Mouse (Mus musculus) C2C12 (cell line): ENCODE measurements at regions not wholly inside any gene's neighbourhood (a gene's known extent, or its start where the extent isn't known, plus 50 kb on each side); places are given as distances from the start of the nearest gene placed in this dataset.

Source experiments
- CEBPB ChIP-seq: IDR thresholded peaks from one replicate; pipeline ENCODE4 v1.6.1; 2011; ENCODE audit warnings: low read depth, mild to moderate bottlenecking, control low read depth, moderate library complexity
- CTCF ChIP-seq: IDR thresholded peaks from one replicate; pipeline ENCODE4 v1.5.1; 2011; ENCODE audit not compliant: control insufficient read depth, insufficient read depth, insufficient read length
- FOSL1 ChIP-seq: IDR thresholded peaks from one replicate; pipeline ENCODE4 v1.8.0; 2011; ENCODE audit warnings: mild to moderate bottlenecking, low read length; ENCODE audit not compliant: poor library complexity, insufficient read depth, severe bottlenecking
- MAX ChIP-seq: IDR thresholded peaks from one replicate; pipeline ENCODE4 v1.6.1; 2011; ENCODE audit warnings: mild to moderate bottlenecking, control low read depth
- MYOD1 ChIP-seq: IDR thresholded peaks from one replicate; pipeline ENCODE4 v1.6.1; 2011; ENCODE audit warnings: low read depth; ENCODE audit not compliant: control insufficient read depth, insufficient read length
- MYOG ChIP-seq: IDR thresholded peaks from one replicate; pipeline ENCODE4 v1.6.1; 2011; ENCODE audit not compliant: control insufficient read depth, insufficient read length; ENCODE audit errors: extremely low read depth
- USF1 ChIP-seq: IDR thresholded peaks from one replicate; pipeline ENCODE4 v1.6.1; 2011; ENCODE audit warnings: low read depth, mild to moderate bottlenecking, control low read depth, moderate library complexity

DNA sequence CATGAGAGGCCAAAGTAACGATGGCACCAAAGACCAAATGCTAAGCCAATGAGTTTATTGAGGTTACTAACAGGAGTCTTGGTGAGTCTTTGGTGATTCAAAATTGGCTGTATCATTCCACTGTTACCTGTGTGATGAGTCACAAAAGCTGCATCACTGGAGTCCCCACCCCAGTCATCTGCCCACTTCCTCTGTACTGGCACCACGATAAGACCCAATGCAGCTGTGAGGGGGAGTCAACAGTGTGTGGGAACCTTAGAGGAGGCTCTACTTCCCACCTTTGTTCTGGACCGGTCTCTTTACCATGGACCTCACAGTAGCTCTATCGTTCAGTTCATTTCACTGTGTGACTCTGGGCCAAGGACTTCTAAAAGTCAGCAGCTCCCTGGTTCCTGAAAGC is 657.2 kb downstream of the Tmem114 start:
- no peak for TF ChIP-seq CEBPB
- no peak for TF ChIP-seq CTCF
- no peak for TF ChIP-seq MAX
- TF ChIP-seq MYOG, result no peak
- TF ChIP-seq USF1, result no peak
- no peak for TF ChIP-seq MYOD1
- TF ChIP-seq FOSL1, result no peak
